Mouse (Mus musculus) erythroblast, embryonic 14.5 days (primary cell): ENCODE results near the gene Psmd11.

ENCODE experiments used
- GATA1 ChIP-seq: IDR thresholded peaks from 2 replicates; pipeline ENCODE4 v1.6.1; 2012; ENCODE audit warnings: low read length, inconsistent platforms, mixed read lengths
- TAL1 ChIP-seq: IDR thresholded peaks from 3 replicates; pipeline ENCODE4 v1.6.1; 2012; ENCODE audit warnings: low read length, inconsistent platforms, mixed read lengths

DNA sequence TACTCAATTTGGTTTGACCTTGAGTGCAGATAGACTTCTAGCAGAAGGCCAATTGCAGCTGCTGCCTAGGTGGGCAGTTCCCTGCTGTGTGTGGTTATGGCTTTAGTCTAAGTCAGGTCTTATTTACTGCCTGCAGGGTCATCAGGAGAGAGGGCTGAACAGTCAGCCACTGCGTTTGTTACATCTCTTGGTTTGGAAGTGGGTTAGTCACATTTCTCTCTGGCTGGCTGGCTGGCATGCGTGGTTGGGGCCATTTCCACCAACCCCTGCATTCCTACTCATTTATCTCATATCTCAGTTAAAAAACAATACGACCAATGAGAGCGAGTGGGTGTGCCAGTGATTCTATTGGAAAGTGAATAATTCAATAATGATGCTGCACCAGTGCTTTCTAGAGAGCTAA lies 71.1 kb downstream of the Psmd11 start:
- TF ChIP-seq TAL1 (no peak), GATA1 (no peak)
